Mouse (Mus musculus) E14TG2a.4 (cell line): ENCODE measurements around the gene Nup98.

Source experiments
- CTCF ChIP-seq: conservative IDR thresholded peaks from 2 replicates; pipeline ENCODE4 v1.5.1; 2014; ENCODE audit warnings: low read length
- POU5F1 ChIP-seq: IDR thresholded peaks from 2 replicates; pipeline ENCODE4 v1.6.1; 2014; ENCODE audit warnings: low read length, borderline replicate concordance

DNA sequence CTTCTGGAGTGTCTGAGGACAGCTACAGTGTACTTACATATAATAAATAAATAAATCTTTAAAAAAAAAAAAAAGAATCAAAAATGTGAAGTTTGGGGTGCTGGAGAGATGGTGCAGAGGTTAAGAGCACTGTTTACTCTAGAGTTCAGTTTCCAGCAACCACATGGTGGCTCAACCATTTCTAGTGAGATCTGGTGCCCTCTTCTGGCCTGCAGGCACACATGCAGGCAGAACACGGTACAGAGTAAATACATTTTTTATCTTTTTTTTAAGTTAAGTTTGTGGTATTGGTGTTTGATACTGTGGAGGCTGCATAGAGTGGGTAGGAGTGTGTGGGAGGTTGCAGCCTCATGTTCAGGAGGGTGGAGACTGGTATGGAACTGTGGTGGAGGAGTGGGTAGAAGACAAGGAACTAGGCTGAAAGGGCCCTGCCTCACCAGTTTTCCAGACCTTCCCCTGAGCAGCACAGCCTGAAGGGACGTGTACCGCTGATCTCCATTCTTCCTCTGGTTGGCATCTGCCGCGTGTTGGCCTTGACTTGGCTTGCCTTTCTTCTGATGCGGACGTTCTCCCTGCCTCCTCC lies 133.2 kb downstream of the Nup98 start:
- TF ChIP-seq CTCF: peak; percentile 59
- no peak for TF ChIP-seq POU5F1
